Mouse (Mus musculus) lung, embryonic 16.5 days (tissue): ENCODE measurements around the gene Rusc2. TPM values are rescaled to one million over a fixed set of nuclear protein-coding genes. Genes with fewer than 3 reads are reported as not detected.

Experiments used
- ATAC-seq: fragments of 200-750 bp; cut with Nextera tagmentation; 2 replicates; pipeline ENCODE4 v1.8.0; 2017; ENCODE audit warnings: low read depth, mild to moderate bottlenecking, moderate library complexity
- H3K27ac ChIP-seq: fragments of 300-500 bp; sonication (generic); 2 replicates; pipeline ENCODE4 v1.5.1; 2014; ENCODE audit warnings: mild to moderate bottlenecking, control low read depth, low read length
- H3K27me3 ChIP-seq: fragments of 300-500 bp; sonication (generic); 2 replicates; pipeline ENCODE4 v1.6.1; 2014; ENCODE audit warnings: low read depth, low read length, mixed read lengths; ENCODE audit not compliant: control insufficient read depth, insufficient read depth
- H3K36me3 ChIP-seq: fragments of 300-500 bp; sonication (generic); 2 replicates; pipeline ENCODE4 v1.6.1; 2014; ENCODE audit warnings: low read length; ENCODE audit not compliant: control insufficient read depth, insufficient read depth
- H3K4me1 ChIP-seq: fragments of 300-500 bp; sonication (generic); replicated peaks from 2 replicates; pipeline ENCODE4 v1.6.1; 2014; ENCODE audit warnings: low read length, mixed read lengths; ENCODE audit not compliant: control insufficient read depth, insufficient read depth
- H3K4me2 ChIP-seq: fragments of 300-500 bp; sonication (generic); 2 replicates; pipeline ENCODE4 v1.6.1; 2014; ENCODE audit warnings: low read depth, low read length, control low read depth
- H3K4me3 ChIP-seq: fragments of 300-500 bp; sonication (generic); 2 replicates; pipeline ENCODE4 v1.5.1; 2014; ENCODE audit warnings: mild to moderate bottlenecking, low read length, control low read depth
- H3K9ac ChIP-seq: fragments of 300-500 bp; sonication (generic); 2 replicates; pipeline ENCODE4 v1.6.1; 2014; ENCODE audit warnings: low read length, control low read depth
- H3K9me3 ChIP-seq: fragments of 300-500 bp; sonication (generic); 2 replicates; pipeline ENCODE4 v1.6.1; 2016; ENCODE audit warnings: low read length; ENCODE audit not compliant: control insufficient read depth
- WGBS: fragments of 180-500 bp; shearing (Covaris S2); extraction: QIAGEN DNeasy Blood & Tissue Kit; methylation state at CpG from one replicate; pipeline ENCODE4 v1.1.7; 2014; 5-methylcytosine and 5-hydroxymethylcytosine counted together
- polyA plus RNA-seq: library from polyadenylated mRNA; unstranded; fragments of >200 nt; fragmentation: Nextera tagmentation; extraction: Ambion mirVana; gene quantifications from 2 replicates; pipeline ENCODE4 v1.2.1, GENCODE M21; 2015

Gene Rusc2
- polyA plus RNA-seq, 1 experiment from 2014 or later: 15.1 TPM

GRCm38 (mm10) chr4:43442456-43443361 lies 60.9 kb downstream of the Rusc2 start:
- Histone ChIP-seq H3K9ac (peak overlapping the region; percentile 98), H3K4me2 (peak overlapping the region; percentile 92), H3K36me3 (peaks cover 23% of the 10 kb centered on the region), H3K4me1 (peaks cover 11% of the 10 kb centered on the region), H3K9me3 (no peaks in the 10 kb centered on the region), H3K4me3 (peak overlapping the region; percentile 95), H3K27me3 (no peaks in the 10 kb centered on the region), H3K27ac (peak overlapping the region; percentile 91)
- WGBS: under 1% methylated on average over 59 of the region's 88 CpGs
- ATAC-seq: peak; percentile 80

- Histone ChIP-seq H3K27ac (peak overlapping the region; percentile 91), H3K4me1 (peaks cover 11% of the 10 kb centered on the region), H3K36me3 (peaks cover 24% of the 10 kb centered on the region), H3K9me3 (no peaks in the 10 kb centered on the region), H3K9ac (peak overlapping the region; percentile 98), H3K4me3 (peak overlapping the region; percentile 95), H3K27me3 (no peaks in the 10 kb centered on the region), H3K4me2 (peak overlapping the region; percentile 92)
- no peak; the same call in 1 of the 2 replicates for ATAC-seq
- WGBS: 2% methylated on average over 26 of the region's 28 CpGs
Observed at GRCm38 (mm10) chr4:43443511-43443910, 61.7 kb downstream of the Rusc2 start.

- peaks cover 3% of the 10 kb centered on the region; the same call in 1 of the 2 replicates for H3K9me3 ChIP-seq
- H3K27ac ChIP-seq: no peak overlapping the region
- no peak overlapping the region for H3K9ac ChIP-seq
- 84% methylated on average over 13 of the region's 13 CpGs for WGBS
- peaks cover 4% of the 10 kb centered on the region; the same call in 1 of the 2 replicates for H3K27me3 ChIP-seq
- H3K36me3 ChIP-seq: peaks cover 24% of the 10 kb centered on the region
- H3K4me1 ChIP-seq: peaks cover 11% of the 10 kb centered on the region
- no peak overlapping the region for H3K4me3 ChIP-seq
- no peak overlapping the region for H3K4me2 ChIP-seq
- ATAC-seq: no peak
Observed at GRCm38 (mm10) chr4:43447251-43447650, 65.5 kb downstream of the Rusc2 start.

- Histone ChIP-seq H3K4me3 (no peak overlapping the region), H3K4me2 (no peak overlapping the region), H3K27me3 (peaks cover 11% of the 10 kb centered on the region), H3K9ac (no peak overlapping the region), H3K36me3 (peaks cover 24% of the 10 kb centered on the region), H3K9me3 (peaks cover 3% of the 10 kb centered on the region; the same call in 1 of the 2 replicates), H3K27ac (no peak overlapping the region), H3K4me1 (peaks cover 15% of the 10 kb centered on the region)
- WGBS: 89% methylated on average over 3 of the region's 3 CpGs
- no peak for ATAC-seq
Observed at GRCm38 (mm10) chr4:43448554-43448953, 66.8 kb downstream of the Rusc2 start.

- H3K4me1 ChIP-seq: peaks cover 15% of the 10 kb centered on the region
- no peak overlapping the region for H3K27ac ChIP-seq
- peaks cover 3% of the 10 kb centered on the region; the same call in 1 of the 2 replicates for H3K9me3 ChIP-seq
- H3K27me3 ChIP-seq: peaks cover 25% of the 10 kb centered on the region
- ATAC-seq: 0 out of 2 replicates have a peak, but pooled peaks have one; percentile 13
- H3K4me3 ChIP-seq: no peak overlapping the region
- 47% methylated on average over 11 of the region's 11 CpGs for WGBS
- H3K36me3 ChIP-seq: peaks cover 5% of the 10 kb centered on the region
- no peak overlapping the region for H3K9ac ChIP-seq
- H3K4me2 ChIP-seq: no peak overlapping the region
Observed at GRCm38 (mm10) chr4:43452315-43452714, 70.5 kb downstream of the Rusc2 start.

- Histone ChIP-seq H3K4me3 (peak overlapping the region; percentile 17), H3K4me2 (peak overlapping the region; percentile 45), H3K9me3 (peaks cover 3% of the 10 kb centered on the region; the same call in 1 of the 2 replicates), H3K36me3 (no peaks in the 10 kb centered on the region), H3K27ac (no peak overlapping the region), H3K9ac (peak overlapping the region; percentile 39), H3K27me3 (peaks cover 25% of the 10 kb centered on the region), H3K4me1 (peaks cover 15% of the 10 kb centered on the region)
- 2% methylated on average over 17 of the region's 18 CpGs for WGBS
- no peak for ATAC-seq
Observed at GRCm38 (mm10) chr4:43453413-43453812, 71.6 kb downstream of the Rusc2 start.

- H3K9ac ChIP-seq: peak within 1 kb of the TSS; percentile 39
- peaks cover 3% of the 10 kb centered on the region; the same call in 1 of the 2 replicates for H3K9me3 ChIP-seq
- H3K36me3 ChIP-seq: no peaks in the 10 kb centered on the region
- no peak within 1 kb of the TSS for H3K27ac ChIP-seq
- whole genome bisulfite sequencing: 29% methylated on average over 20 of the region's 20 CpGs
- ATAC-seq: no peak
- peak within 1 kb of the TSS; percentile 17 for H3K4me3 ChIP-seq
- H3K27me3 ChIP-seq: peaks cover 25% of the 10 kb centered on the region
- peaks cover 15% of the 10 kb centered on the region for H3K4me1 ChIP-seq
- H3K4me2 ChIP-seq: peak within 1 kb of the TSS; percentile 45
Observed at GRCm38 (mm10) chr4:43454041-43454836, 72.5 kb downstream of the Rusc2 start, which contains the start of gene Cd72. TSS of gene Cd72 (minus strand) at chr4:43454628.

- Histone ChIP-seq H3K27ac (no peak overlapping the region), H3K27me3 (peaks cover 25% of the 10 kb centered on the region), H3K4me2 (no peak overlapping the region), H3K4me1 (peaks cover 15% of the 10 kb centered on the region), H3K36me3 (no peaks in the 10 kb centered on the region), H3K9ac (no peak overlapping the region), H3K4me3 (no peak overlapping the region), H3K9me3 (peaks cover under 1% of the 10 kb centered on the region; the same call in 1 of the 2 replicates)
- 20% methylated on average over 4 of the region's 4 CpGs for WGBS
- ATAC-seq: no peak
Observed at GRCm38 (mm10) chr4:43456470-43456869, 74.7 kb downstream of the Rusc2 start.

- WGBS: 11% methylated on average over 8 of the region's 8 CpGs
- H3K4me1 ChIP-seq: peaks cover 15% of the 10 kb centered on the region
- no peak overlapping the region for H3K9ac ChIP-seq
- no peak overlapping the region for H3K27ac ChIP-seq
- no peak overlapping the region for H3K4me3 ChIP-seq
- H3K4me2 ChIP-seq: no peak overlapping the region
- H3K27me3 ChIP-seq: peaks cover 22% of the 10 kb centered on the region
- no peak for ATAC-seq
- H3K9me3 ChIP-seq: no peaks in the 10 kb centered on the region
- no peaks in the 10 kb centered on the region for H3K36me3 ChIP-seq
Observed at GRCm38 (mm10) chr4:43457124-43457523, 75.3 kb downstream of the Rusc2 start.
